Mouse (Mus musculus): Measurements from ENCODE around the gene Il17d.

The Il17d gene

DNA sequence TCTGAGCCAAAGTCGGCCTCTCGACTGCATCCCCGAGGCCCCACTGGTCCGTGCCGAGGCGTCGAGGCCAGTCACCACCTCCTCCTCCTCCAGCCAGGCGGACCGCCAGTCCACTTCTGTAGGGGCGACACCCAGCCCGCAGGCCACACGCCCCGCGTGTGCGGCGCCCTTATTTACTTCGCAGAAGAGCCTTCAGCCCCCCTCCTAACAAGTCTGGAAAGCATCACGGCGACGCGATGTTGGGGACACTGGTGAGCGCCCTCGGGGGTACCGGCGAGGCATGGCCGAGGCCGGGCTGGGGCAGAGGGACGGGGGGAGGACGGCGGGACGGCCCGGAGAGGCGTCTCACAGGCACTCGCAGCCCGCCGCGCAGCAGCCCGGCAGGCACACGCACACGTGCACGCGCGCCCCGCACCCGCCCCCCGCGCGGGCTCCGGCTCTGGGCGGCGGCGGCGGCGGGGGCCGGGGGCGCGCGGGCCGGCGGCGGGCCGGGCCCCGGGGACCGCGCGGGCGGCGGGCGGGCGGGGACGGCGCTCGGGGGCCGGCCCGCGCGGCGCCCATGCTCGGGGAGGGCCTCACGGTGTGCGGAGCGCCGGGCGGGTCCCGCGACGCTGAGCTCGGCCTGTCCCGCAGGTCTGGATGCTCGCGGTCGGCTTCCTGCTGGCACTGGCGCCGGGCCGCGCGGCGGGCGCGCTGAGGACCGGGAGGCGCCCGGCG lies at the start of gene Il17d:
Gene Il17d, plus strand, starts transcription at position 107 of the 717 bp plus-strand sequence.
- no peak for DNase-seq (ENCODE audit: low read depth, low spot score)

DNA sequence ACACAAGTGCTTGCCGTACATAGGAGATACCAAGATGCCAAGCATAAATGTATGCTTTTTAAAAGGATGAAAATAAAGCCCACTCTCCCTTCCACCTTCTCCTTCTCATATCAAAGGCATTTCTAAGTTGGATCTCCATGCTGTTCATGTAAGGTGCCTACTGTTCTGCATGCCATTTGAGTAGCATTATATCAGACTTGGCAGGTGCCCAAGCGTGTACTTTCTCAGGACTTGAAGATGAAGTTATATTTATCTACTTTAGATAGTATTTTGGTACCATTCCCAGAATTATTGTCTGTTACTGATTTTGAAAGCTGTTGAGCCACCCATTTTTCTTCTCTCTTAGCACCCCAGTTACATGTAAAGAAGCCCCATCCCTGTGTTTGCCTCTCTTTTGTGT lies 49.5 kb upstream of the Il17d start:
- no peak for DNase-seq (ENCODE audit: low read depth, low spot score)

DNA sequence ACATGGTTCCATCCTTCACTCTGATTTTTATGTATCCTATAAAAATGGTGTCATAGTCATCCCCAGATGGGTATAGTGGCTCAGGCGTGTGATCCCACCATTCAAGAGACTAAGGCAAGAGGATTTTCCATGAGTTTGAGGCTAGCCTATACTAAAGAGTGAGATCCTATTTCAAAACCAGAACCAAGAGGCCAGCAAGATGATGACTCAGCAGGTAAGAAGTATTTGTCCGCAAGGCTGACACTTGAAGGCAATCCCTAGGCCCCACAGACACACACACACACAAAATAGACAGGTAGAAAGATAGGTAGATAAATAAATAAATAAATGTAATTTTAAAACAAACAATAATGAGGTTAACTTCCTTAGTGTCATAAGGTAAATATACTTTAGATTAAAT lies 42.3 kb upstream of the Il17d start:
- no peak for DNase-seq (ENCODE audit: low read depth, low spot score)

DNA sequence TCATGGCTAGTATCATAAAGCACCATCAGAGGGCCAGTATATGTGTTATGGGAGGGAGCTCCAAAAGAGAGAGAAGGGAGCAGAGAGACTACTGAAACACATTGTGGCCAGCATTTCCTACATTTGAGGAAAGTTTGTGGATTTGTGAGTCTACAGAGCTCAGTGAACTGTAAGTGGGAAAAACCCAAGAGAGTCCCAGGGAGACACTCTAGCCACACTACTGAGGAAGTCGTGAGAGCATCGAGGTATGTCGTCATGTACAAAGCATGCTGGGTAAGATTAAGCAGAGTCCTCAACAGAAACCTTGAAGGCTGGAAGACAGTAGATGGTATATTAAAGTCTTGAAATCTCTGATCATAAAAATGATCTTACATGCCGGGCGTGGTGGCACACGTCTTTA lies 40.4 kb upstream of the Il17d start:
- no peak for DNase-seq (ENCODE audit: low read depth, low spot score)

DNA sequence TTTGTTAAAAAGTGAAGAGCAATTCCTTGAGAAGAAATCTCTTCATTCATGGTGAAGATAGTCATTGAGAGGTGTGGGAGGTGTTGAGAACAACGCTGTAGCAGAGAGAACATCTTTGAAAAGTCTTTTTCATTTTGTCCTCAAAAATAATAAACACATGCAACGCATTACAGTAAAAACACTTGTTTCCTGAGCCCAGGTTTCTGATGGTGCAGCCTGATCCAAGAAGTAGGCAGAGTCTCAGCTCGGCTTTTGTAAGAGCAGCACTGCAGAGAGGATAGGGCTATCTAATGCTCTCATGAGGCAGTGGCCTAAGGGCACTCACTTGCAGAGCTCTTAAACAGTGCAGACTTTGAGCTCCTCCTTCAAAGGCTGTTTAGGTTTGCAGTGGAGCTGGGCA lies 34.9 kb upstream of the Il17d start:
- no peak for DNase-seq (ENCODE audit: low read depth, low spot score)

DNA sequence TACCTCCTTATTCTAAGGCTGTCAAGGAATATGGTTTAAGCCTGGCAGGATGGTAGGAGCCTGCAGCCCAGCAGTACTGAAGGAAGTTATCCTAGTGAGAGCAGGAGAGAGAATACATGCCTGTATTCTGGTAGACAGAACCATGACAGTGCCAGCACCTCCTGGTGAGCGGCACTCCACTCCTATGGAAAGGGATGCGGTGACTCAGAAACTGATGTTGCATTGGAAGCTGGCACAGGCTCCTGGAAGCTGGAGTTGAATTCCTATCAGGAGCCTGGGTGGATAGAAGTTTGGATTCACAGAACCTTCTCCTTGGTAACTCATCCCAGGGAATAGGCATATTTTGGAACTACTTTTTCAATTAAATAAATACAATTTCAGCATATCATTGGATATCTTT lies 30.7 kb upstream of the Il17d start:
- no peak for DNase-seq (ENCODE audit: low read depth, low spot score)

DNA sequence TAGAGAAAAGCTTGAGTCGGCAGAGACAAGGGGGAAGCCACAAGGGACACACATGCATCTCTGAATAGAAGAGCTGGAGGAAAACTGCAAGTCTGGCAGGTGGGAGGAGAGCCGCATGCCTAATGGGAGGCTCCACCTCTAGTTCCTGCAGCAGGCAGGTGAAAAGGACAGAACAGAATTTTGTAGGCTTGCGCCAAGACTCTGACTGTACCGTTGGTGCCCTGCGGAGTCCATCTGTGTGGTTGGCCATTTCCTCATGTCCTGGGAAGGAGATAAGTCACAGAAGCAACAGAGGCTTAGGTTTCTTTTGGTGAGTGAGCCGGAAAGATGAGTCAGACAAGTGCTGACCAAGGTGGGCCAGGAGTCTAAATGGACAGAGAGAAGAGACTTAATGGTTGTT lies 20.8 kb upstream of the Il17d start:
- DNase-seq (ENCODE audit: low read depth, low spot score) = no peak

DNA sequence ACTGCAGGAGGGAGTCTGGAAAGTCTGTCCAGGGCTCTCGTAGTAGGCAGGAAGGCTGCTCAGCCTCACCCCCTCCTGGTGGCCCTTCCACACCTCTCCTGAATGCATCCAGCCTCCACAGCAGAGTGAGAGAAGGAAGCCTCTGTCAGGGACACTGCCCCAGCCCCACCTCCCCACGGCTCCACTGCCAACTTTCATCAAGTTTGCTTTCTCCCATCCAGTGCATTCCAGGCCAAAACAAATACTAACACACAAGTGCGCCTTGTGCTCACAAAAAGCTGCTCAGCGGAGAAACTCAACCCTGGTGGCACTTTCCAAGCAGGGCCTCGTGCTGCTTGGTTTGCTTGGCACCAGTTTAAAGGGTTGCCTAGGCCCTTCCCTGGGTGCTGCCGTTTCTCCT lies 15.0 kb upstream of the Il17d start:
- DNase-seq (ENCODE audit: low read depth, low spot score) = no peak

DNA sequence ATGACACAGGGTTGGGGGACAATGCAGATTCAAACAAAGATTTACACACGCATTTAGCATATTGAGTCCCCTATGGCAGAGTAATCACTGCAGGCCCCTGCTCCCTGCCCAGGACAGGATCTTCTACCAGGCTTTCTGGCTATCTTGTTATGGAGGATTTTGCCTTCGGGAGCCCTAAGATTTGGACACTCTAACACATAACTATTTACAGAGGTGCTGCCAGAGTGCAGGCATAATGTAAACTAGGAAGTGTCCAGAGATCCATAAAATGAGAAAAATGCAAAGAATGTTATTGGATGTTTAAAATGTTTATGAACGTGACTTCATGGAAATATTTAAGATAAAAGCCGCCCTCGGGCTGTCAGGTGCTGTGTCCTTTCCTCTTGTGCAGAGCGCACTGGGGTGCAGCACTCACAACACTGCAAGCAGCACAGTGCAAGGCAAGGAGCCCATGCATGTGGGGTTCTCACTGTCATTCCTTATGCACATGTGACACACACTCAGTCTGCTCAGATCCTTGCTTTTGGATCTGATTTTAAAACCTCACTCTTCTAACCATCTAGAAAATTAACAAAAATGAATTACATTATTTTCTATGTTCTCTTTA lies 9.3 kb upstream of the Il17d start:
- DNase-seq (ENCODE audit: low read depth, low spot score) = no peak

DNA sequence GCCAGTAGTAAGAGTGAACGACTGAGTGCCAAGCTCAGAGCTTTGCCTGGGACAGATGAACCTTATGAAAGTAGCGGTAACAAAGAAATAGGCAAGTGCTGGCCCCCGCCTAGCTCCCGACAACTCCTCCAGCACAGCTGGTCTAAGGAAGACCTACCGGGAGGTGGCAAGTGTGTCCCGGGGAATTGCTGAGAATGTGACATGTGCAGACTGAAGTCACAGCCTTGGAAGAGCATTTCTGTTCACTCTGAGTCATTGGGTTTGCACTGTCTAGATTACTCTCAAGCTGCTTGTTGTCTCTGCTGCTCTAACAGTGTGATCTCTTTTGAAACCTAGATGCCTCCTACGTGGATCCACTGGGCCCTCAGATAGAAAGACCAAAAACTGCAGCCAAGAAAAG lies 7.6 kb upstream of the Il17d start:
- no peak for DNase-seq (ENCODE audit: low read depth, low spot score)

DNA sequence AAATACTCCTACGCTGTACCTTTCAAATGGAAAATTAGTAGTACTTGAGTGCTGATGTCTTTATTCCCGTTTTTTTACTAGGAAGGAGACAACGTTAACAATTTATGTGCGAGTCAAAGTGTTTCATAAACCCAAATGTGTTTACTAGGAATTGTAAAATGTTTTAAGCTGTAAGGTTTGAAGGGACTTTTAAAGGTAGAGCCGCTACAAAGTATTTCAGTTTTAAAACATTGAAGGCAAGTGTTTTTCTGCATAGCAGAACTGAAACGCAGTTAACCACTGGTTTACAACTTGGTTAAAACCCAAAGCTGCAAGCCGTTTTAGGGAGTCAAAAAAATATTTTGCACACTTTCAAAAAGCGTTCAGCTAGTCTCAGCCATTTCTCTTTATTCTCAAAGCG lies 815 bp upstream of the Il17d start:
- DNase-seq (ENCODE audit: low read depth, low spot score) = no peak

DNA sequence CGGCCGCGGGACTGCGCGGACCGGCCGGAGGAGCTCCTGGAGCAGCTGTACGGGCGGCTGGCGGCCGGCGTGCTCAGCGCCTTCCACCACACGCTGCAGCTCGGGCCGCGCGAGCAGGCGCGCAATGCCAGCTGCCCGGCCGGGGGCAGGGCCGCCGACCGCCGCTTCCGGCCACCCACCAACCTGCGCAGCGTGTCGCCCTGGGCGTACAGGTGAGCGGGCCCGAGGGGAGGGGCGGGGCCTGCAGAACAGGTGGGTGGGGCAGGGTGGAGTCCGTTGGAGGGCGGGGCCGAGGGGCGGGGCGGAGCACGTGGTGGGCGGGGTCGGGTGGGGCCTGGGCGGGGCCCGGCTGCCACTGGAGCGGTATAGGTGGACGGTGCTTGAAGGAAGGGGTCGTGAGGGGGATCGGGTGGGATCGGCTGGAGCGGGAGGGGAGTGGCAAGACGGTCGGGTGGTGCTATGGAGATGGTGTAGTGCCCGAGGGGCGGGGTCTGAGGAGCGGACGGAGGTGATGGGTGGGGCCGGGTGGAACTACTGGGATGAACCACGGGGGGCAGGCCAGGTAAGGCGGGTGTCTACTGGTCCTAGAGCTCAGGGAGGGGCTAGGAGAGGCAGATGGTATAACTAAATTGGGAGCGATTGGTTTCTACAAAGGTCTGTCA lies 942 bp downstream of the Il17d start:
- DNase-seq (ENCODE audit: low read depth, low spot score) = peak; percentile 65

DNA sequence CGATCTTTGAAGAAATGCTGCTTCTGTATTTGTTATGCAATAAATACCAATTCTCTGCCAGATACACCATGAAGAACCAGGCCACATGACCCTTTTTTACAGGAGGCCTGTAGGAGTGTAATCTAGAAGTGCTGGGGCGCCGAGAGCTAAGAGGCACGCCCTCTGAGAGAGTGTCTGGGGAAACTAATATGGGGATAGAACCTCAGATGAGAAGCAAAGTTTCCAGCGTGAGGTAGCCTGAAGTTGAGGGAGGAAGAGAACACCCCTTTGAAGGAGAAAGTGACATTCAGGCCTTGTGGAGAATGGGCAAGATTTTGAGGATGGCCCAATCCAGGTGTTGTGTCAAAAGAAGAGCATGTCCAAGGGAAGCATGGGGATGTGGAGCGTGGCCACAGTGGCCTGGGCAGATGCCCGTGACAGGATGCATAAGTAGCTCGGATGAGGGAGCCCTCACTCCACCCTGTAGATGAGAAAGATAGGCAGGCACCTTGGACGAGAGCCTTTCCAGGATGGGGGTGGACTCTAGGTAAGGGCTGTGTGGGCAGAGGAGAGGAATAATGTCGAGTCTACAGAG lies 1.6 kb downstream of the Il17d start:
- DNase-seq (ENCODE audit: low read depth, low spot score) = no peak

DNA sequence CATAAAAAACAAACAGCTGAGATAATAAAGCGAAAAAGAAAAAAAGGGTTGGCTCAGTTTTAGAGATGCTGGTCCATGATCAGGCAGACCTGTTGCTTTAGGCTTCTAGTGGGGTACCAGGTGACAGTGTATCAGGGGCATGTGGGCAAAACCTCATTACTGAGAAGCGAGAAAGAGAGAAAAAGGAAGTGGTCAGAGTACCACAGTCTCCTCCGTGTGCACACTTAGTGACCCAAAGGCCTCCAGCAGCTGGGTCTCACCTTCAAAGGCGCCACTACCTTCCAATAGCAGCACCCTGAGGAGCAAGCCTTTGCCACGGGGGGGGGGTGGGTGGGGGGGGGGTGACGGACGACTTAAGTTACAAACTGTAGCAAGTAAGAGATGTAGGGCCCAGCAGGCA lies 2.5 kb downstream of the Il17d start:
- no peak for DNase-seq (ENCODE audit: low read depth, low spot score)

DNA sequence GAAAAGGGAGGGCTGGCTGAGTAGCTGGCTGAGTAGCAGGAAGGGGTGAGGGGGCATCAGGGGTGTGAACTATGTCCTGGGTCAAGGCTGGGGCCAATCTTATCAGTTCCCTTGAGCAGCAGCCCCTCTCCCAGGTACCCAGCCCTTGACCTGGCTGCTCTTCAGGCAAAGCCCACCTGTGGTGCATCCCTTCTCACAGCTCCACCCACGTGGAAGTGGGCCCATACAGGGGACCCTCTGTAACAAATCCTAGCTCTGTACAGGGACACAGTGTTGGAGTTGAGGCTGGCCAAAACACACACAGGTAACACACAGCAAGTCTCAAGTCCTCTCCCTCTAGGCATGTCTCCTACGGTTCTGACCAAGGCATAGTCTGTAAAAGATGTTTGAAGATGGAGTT lies 3.0 kb downstream of the Il17d start:
- DNase-seq (ENCODE audit: low read depth, low spot score) = no peak

DNA sequence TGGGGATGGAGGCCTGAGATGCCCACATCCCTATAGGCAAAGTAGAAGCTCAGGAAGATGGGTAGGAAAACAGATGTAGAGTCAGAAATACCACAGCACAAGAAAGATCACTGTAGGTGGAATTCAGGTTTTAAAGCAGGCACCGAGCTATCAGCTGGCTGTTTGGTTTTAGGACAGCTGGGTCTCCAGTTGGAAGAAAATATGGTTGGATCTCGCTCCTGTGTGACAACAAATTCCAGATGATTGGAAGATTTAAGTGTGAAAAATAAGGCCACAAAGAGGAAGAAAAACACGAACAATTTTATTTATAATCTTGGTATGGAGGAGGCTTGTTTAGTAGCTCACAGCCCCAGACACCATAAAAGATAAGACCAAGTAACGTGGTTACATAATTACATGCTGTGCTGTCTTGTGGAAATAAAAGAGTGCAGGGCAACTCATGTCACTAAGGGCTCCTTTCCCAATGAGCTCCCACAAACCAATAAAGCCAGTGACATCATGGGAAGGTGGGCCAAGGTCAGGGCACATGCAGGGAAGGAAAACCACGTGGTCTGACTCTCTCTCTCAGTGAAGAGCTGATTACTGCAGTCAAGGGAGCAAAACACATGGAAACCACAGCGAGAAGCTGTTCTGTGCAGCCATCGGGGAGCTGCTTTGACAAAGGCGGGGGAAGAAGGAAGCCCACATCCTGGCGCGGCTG lies 4.7 kb downstream of the Il17d start:
- DNase-seq (ENCODE audit: low read depth, low spot score) = no peak

DNA sequence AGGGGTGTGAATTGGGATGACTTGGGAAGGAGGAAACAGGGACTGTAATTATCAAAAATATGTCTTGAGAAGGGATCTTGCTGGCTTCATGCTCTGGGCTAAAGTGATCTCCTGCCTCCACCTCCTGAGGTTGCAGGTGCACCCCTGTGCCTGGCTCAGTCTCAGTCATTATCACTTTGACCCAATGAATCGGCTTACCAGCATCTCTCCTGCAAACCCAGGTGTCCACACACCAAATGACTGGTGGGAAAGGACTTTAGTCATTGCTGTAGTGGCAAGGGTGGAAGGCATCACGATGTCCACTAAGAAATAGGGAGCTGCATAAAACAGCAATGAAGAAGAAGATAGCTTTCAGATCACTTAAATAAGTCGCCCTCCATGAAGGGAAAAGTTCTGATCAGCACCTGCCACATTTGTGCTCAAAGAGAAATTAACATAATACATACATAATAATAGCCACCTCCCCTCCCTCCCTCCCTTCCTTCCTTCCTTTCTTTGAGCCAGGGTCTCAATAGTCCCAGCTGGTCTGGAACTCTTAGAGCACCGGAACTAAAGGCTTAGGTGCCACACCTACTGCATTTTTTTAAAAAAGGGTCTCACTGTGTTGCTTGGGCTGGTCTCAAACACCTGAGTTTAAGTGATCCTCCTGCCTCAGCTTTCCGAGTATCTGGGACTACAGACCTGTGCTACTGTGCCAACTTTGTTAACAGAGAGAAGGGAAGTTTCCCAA lies 5.4 kb downstream of the Il17d start:
- DNase-seq (ENCODE audit: low read depth, low spot score) = no peak

DNA sequence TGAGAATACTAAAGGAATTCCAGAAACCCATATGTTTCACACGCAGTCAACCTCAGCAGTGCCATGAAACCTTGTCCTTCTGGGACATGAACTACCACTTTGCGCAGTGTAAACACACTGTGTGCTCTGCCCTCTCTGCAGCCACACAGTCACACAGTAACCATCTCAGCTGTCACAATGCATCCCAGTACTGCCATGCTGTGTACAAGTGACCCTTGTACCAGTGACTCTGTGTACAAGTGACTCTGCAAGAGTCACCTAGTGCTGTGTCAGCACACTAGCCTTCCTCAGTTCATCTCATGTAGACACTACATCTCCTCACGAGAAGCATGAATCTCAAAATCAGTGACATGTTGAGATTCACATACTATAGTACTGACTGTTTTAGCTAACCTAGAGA lies 8.0 kb downstream of the Il17d start:
- DNase-seq (ENCODE audit: low read depth, low spot score) = no peak

DNA sequence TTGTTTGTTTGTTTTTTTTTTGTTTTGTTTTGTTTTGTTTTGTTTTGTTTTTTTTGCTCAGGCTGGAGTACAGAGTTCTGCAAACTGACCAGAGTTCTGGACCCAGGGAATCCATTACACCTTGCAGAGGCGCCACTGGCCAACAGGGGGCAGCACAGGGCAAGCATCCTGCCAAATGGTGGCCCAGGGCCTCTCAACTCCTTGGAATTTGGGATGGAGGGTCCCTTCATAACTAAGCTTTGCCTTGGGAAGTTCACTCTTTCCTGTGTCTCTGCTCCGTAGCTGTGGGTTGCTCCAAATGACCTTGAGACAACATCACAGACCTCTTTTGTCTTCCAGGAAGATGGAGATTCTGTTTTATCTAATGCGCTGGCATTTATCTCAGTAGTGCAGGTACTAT lies 8.6 kb downstream of the Il17d start:
- DNase-seq (ENCODE audit: low read depth, low spot score) = no peak

DNA sequence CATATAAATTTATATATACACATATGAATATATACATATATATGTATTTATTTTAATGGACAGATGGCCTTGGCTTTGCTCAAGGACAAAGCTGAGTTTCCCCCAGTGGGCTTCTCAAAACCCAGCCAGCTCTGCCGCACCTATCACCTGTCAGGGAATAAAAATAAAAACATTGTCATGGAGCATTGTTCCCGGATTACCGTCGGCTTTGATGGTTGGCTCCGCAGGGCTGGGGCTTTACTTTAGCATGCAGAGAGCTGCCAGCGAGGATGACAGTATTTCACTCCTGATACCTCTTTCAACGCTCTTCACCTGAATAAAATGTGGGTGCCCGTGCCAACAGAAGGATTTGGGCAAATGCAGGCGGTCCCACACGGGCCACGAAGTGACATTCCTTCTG lies 9.3 kb downstream of the Il17d start:
- no peak for DNase-seq (ENCODE audit: low read depth, low spot score)

DNA sequence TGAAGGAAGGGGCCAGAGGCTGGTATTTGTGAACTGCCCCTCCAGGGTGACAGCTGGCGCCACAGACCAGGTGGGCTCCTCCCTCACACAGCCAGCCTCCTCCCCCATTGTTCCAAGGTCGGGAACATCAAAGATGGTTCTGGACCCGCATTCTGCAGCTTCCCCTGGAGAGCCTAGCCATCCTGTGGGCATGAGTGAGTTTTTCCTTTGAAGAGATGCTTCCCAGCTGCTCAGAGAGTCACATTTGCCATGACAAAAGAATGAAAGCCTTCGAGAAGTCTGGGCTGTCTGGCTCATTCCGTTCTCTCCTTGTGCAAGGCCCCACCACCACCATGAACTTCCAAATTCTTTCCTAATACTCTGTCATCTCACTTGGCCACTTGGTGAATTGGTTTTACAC lies 9.8 kb downstream of the Il17d start:
- no peak for DNase-seq (ENCODE audit: low read depth, low spot score)

DNA sequence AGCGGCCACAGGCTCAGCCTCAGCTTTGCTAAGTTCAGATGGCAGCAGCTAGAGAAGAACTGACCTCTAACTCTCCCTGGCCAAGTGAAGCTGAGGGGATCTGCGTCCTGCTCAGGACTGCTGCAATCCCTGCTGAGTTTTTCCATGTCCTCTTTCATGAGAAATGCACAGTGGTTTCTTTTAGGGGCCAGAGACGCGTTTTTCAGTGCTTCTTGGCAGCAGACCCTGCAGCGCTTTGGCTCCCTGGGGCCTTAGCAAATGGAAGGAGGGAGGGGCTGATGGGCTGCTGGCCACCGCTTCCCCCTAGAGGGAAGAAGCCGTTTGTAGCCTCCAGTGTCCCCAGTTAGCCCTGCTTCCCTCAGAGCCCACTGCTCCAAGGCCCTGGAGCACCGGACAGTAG lies 10.4 kb downstream of the Il17d start:
- DNase-seq (ENCODE audit: low read depth, low spot score) = no peak

Data from WW6 (cell line).